Mouse (Mus musculus): ENCODE measurements around the gene Slc38a1. TPM values are rescaled to one million over a fixed set of nuclear protein-coding genes. Genes with fewer than 3 reads are reported as not detected.

Slc38a1 gene
- total RNA-seq, 2 experiments from 2014 or later: 111 to 116 TPM

DNA sequence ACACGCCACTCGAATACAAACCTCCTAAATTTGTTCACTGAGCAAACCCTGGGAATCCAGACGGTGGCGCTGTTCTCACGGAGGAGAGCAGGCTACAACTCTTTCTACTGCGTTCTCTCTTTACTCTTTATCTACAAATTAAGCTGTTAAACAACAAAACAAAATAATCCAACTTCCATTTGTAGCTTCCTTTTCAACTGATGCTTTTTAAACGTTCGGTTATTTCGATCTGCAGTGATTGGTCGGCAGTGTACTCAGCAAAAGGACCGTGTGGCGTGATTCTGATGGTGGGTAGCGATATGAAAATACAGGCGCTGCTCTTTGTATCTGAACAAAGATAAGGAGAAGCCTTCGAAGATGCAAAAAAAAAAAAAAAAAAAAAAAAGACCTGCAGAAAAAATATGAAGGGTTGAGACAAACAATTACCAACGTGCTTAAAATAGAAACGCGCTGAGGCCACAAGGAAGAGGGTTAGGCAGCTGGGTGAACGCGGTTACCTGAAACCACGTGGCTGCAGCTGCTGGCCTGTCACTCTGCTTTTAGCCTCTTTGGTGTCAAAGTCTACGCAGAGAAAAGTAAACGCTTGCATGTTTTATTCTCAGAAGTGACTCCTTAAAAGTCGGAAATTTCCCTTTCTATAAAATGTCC lies 99.4 kb downstream of the Slc38a1 start:
- DNase-seq (ENCODE audit: extremely low spot score in 1 of 2, low spot score in 2 of 2): peak; percentile 34 to 55
- Histone ChIP-seq H3K4me3 (peak overlapping the region; percentile 46), H3K27ac (no peak overlapping the region; the same call in 1 of the 2 replicates)
- intact Hi-C loops (cut with DNase I): loop anchor here (2.0 to 10.0 kb wide), 3 partner anchors 123 to 591 kb away; no protein-coding TSS in a partner anchor
- TF ChIP-seq CTCF (IDR thresholded peaks at IDR 0.05): peak; percentile 89

DNA sequence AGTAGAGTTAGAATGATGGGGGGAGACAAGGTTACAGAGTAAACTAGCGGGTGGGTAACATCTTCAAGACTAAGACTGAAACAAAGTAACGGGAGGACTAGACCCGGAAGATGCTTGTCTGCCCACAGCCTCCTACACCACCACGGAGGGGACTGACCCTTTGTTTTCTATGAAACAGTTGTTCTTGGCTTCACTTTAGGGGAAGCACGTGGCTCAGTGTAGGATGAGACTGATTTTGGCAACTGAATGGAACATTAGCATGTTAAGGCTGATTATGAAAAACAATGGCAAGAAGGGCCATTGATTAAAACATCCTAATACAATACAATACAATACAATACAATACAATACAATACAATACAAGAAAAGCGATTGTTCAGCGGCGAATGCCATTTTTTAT lies 100.6 kb downstream of the Slc38a1 start:
- no peak for DNase-seq (ENCODE audit: extremely low spot score in 1 of 2, low spot score in 2 of 2)
- no peak overlapping the region for H3K4me3 ChIP-seq
- H3K27ac ChIP-seq: no peak overlapping the region; the same call in 1 of the 2 replicates
- no peak for TF ChIP-seq CTCF (IDR thresholded peaks at IDR 0.05)
- intact Hi-C loops (cut with DNase I): loop anchor here (2.0 to 10.0 kb wide), 3 partner anchors 125 to 593 kb away; no protein-coding TSS in a partner anchor

DNA sequence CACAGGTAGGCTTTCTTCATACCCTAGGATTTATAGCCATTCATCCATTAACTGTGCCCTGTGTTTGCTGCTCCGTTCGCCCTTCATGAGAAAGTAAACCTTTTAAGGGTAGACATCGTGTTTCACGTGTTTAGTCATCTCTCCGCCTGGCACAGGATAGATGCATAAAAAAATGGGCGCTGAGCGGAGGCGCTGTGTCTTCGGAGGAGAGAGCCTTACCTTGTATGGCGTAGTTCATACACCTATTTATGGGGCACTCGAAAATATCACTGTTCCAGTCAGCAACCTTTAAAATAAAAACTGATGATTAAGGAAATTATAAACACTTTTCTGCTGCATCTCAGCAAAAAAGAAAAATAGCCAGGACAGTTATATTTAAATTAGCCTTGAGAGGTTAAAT lies 105.4 kb downstream of the Slc38a1 start:
- DNase-seq (ENCODE audit: extremely low spot score in 1 of 2, low spot score in 2 of 2): no peak
- no peak for TF ChIP-seq CTCF (IDR thresholded peaks at IDR 0.05)
- intact Hi-C loops (cut with DNase I): loop anchor here (10.0 kb wide), 1 partner anchor 648 kb away; no protein-coding TSS in a partner anchor
- no peak overlapping the region for H3K27ac ChIP-seq
- no peak overlapping the region for H3K4me3 ChIP-seq

DNA sequence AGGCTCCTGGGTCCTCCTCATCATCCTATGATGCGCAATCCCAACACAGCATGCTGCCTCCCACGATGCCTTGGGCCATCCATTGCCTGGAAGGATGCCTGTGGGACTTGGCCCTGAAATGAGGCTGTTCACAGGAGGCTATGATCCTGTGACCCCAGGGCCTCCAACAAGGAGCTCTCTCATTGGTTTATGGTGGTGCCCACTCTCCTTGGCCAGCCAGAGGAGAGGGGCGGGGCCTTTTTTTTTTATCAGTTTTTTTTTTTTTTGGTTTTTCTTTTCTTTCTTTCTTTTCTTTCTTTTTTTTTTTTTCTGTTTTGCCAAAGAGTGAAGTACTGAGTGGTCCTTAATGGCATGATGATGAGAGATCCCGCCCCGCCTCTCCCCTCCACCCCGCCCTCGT lies 106.3 kb downstream of the Slc38a1 start:
- intact Hi-C loops (cut with DNase I): loop anchor here (10.0 kb wide), 1 partner anchor 648 kb away; no protein-coding TSS in a partner anchor
- no peak overlapping the region for H3K27ac ChIP-seq
- TF ChIP-seq CTCF (IDR thresholded peaks at IDR 0.05): no peak
- no peak overlapping the region for H3K4me3 ChIP-seq
- no peak for DNase-seq (ENCODE audit: extremely low spot score in 1 of 2, low spot score in 2 of 2)

DNA sequence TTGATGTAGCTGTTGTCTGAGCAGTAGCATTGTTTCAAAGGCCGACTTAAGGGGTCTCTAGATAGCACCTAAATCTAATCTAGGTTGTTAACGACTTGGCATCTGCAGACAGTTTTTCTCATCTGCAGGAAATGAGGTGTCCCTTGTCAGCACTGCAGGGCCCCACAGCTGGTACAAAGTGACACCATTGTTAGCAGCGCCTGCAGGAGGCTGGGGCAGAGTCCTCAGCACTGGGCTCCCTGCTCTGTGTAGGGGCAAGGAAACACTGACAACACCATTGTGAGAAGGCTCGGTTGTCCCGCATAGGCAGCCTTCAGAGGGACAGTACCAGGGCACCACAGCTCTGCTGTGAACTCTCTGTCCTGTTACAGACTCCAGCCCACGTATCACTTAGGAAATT lies 115.0 kb downstream of the Slc38a1 start:
- no peak for DNase-seq (ENCODE audit: extremely low spot score in 1 of 2, low spot score in 2 of 2)
- TF ChIP-seq CTCF (IDR thresholded peaks at IDR 0.05): no peak
- peak overlapping the region; percentile 24 for H3K27ac ChIP-seq
- no peak overlapping the region for H3K4me3 ChIP-seq
- intact Hi-C loops (cut with DNase I): no loop called here

DNA sequence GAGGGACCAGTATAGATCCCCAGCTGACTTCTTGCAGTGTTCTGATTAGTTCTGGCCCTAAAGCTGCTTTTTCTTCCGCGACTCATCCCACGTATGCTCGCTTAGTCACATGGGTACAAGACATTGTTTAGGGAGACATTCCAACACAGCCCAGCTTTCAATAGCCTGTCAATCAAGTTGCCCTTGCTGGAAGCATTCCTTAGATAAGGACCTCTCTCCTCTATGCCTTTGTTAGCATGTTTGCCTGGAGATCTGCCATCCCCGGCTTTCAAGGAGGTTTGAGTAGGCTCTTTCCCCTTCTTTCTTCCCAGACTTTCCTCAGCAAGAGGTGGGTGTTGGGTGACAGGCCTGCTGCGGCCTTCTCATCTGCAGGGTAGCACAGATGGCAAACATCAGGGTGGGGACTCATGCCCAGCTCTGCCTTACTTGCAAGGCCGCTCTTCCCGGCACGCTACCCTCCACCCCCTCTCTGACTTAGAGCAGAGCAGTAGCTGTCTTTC lies 118.4 kb downstream of the Slc38a1 start:
- Histone ChIP-seq H3K4me3 (no peak overlapping the region), H3K27ac (peak overlapping the region; percentile 15; the same call in 1 of the 2 replicates)
- peak; percentile 29 to 53 for DNase-seq (ENCODE audit: extremely low spot score in 1 of 2, low spot score in 2 of 2)
- TF ChIP-seq CTCF (IDR thresholded peaks at IDR 0.05): no peak
- intact Hi-C loops (cut with DNase I): no loop called here

Other genes with a start within 250 kb of the Slc38a1 start
- gene Scaf11, start 182.1 kb downstream of the Slc38a1 start, total RNA-seq (2021): 10 to 100 TPM; 50.7 to 54.5 TPM
- gene Slc38a2, start 56.8 kb upstream of the Slc38a1 start, total RNA-seq (2021): 100 to 1,000 TPM in 1 of 2 experiments, 10 to 100 TPM in 1; 96.9 to 108 TPM